Mouse (Mus musculus) left cerebral cortex, adult 8-10 months (tissue): ENCODE measurements around the gene Cir1. TPM values are rescaled to one million over a fixed set of nuclear protein-coding genes. Genes with fewer than 3 reads are reported as not detected.

Experiments used
- DNase-seq, 2 experiments: peaks; one replicate each; pipeline ENCODE4 v3.0.0; 2022; ENCODE audit warnings: low spot score in 2 of 2
- total RNA-seq, 4 experiments: library from RNA; stranded (reverse); gene quantifications; 2 replicates each; pipeline ENCODE4 v1.2.4; 2022

Cir1 gene
- total RNA-seq, 4 experiments from 2014 or later, result 25.9 to 28.4 (median 28.0) TPM

GRCm38 (mm10) chr2:73302722-73303121, 9.8 kb downstream of the Cir1 start:
- DNase-seq, result no peak

GRCm38 (mm10) chr2:73301979-73302378, 10.5 kb downstream of the Cir1 start:
- no peak for DNase-seq

GRCm38 (mm10) chr2:73298841-73299240, 13.7 kb downstream of the Cir1 start:
- no peak for DNase-seq

GRCm38 (mm10) chr2:73298154-73298553, 14.3 kb downstream of the Cir1 start:
- DNase-seq, result no peak

- DNase-seq, result no peak
These were observed 17.5 kb downstream of the Cir1 start for GRCm38 (mm10) chr2:73295023-73295422.

GRCm38 (mm10) chr2:73291130-73291529, 21.4 kb downstream of the Cir1 start:
- no peak for DNase-seq

- DNase-seq, result no peak
These were observed 26.9 kb downstream of the Cir1 start for GRCm38 (mm10) chr2:73285630-73286029.

- no peak for DNase-seq
These were observed 30.8 kb downstream of the Cir1 start for GRCm38 (mm10) chr2:73281707-73282106.

- DNase-seq, result no peak
These were observed 31.3 kb downstream of the Cir1 start for GRCm38 (mm10) chr2:73281048-73281661.

GRCm38 (mm10) chr2:73280356-73281047, 32.0 kb downstream of the Cir1 start:
- DNase-seq, result no peak

- no peak for DNase-seq
These were observed 33.0 kb downstream of the Cir1 start for GRCm38 (mm10) chr2:73279271-73280038.

GRCm38 (mm10) chr2:73278869-73279268, 33.6 kb downstream of the Cir1 start:
- DNase-seq, result no peak

- peak; percentile 57 to 69 for DNase-seq
These were observed 34.2 kb downstream of the Cir1 start for GRCm38 (mm10) chr2:73278131-73278854.

- no peak for DNase-seq
These were observed 34.8 kb downstream of the Cir1 start for GRCm38 (mm10) chr2:73277709-73278075.

- peak in 1 of 2 experiments; percentile 25 for DNase-seq
These were observed 35.3 kb downstream of the Cir1 start for GRCm38 (mm10) chr2:73277021-73277708.

- no peak for DNase-seq
These were observed 36.3 kb downstream of the Cir1 start for GRCm38 (mm10) chr2:73276141-73276571.

GRCm38 (mm10) chr2:73275261-73276040, 37.0 kb downstream of the Cir1 start:
- no peak for DNase-seq

GRCm38 (mm10) chr2:73274119-73274920, 38.2 kb downstream of the Cir1 start:
- DNase-seq, result no peak
